Comparison of ENCODE assay signal across 30 mouse cellular contexts in genomic region chr6:120496544-120496943, GRCm38 (mm10). TPM values are rescaled to one million over a fixed set of nuclear protein-coding genes. Genes with fewer than 3 reads are reported as not detected.
DNase-seq lines count a peak whose midpoint lies in the region; ATAC-seq and TF ChIP-seq lines count a peak whose summit lies in the region.
"Had no signal": no experiment of that assay in that cellular context is flagged by ENCODE, and none has a peak within 500 bp of the region (broad histone marks: within the 10 kb centered on the region; RNA-seq: fewer than 3 reads in every experiment).

No protein-coding gene starts in this region.

- TF ChIP-seq CTCF in hindbrain, postnatal 0 days (IDR thresholded peaks at IDR 0.05; ENCODE audit: low read depth) = 0 out of 2 replicates have a peak, but pooled peaks have one; percentile 20
- no peak for TF ChIP-seq CTCF in midbrain, postnatal 0 days (IDR thresholded peaks at IDR 0.05)
- no peak for TF ChIP-seq CTCF in lung, adult 2 months (IDR thresholded peaks at IDR 0.05; ENCODE audit: insufficient read depth, low read length)

- no peak overlapping the region for H3K27ac ChIP-seq in hindbrain, postnatal 0 days
- no peak overlapping the region for H3K27ac ChIP-seq in hindbrain, embryonic 11.5 days (ENCODE audit: low read depth, low read length)
- H3K27ac ChIP-seq in midbrain, postnatal 0 days (ENCODE audit: low read depth, low read length) = no peak overlapping the region
- H3K27ac ChIP-seq in midbrain, embryonic 10.5 days (replicated peaks) = no peak overlapping the region
- H3K27ac ChIP-seq: forebrain, embryonic 10.5 days; forebrain, embryonic 13.5 days; heart, adult 2 months; heart, embryonic 10.5 days; heart, embryonic 13.5 days; hindbrain, embryonic 15.5 days had no signal

- 22% methylated on average over 3 of the region's 3 CpGs for WGBS in hindbrain, postnatal 0 days
- 74% methylated on average over 3 of the region's 3 CpGs for WGBS in hindbrain, embryonic 11.5 days
- 39% methylated on average over 3 of the region's 3 CpGs for WGBS in midbrain, postnatal 0 days
- 77% methylated on average over 3 of the region's 3 CpGs for WGBS in midbrain, embryonic 10.5 days
- 43% methylated on average over 3 of the region's 3 CpGs for WGBS in lung, adult 2 months

- no peak for TF ChIP-seq POLR2A in lung, adult 2 months (IDR thresholded peaks at IDR 0.05; ENCODE audit: borderline replicate concordance, extremely low read depth, low read depth, low read length)

- no peaks in the 10 kb centered on the region for H3K9me3 ChIP-seq in hindbrain, postnatal 0 days (ENCODE audit: low read length)
- peaks cover 4% of the 10 kb centered on the region; the same call in 1 of the 2 replicates for H3K9me3 ChIP-seq in hindbrain, embryonic 11.5 days (ENCODE audit: control insufficient read depth, low read length)
- H3K9me3 ChIP-seq in midbrain, postnatal 0 days (ENCODE audit: low read length) = no peaks in the 10 kb centered on the region
- H3K9me3 ChIP-seq in midbrain, embryonic 10.5 days (replicated peaks) = peaks cover 4% of the 10 kb centered on the region; the same call in 1 of the 2 replicates

- no peaks in the 10 kb centered on the region for H3K27me3 ChIP-seq in hindbrain, postnatal 0 days (ENCODE audit: insufficient read depth, low read length)
- H3K27me3 ChIP-seq in hindbrain, embryonic 11.5 days (ENCODE audit: control insufficient read depth, insufficient read depth, low read length) = peaks cover 14% of the 10 kb centered on the region
- H3K27me3 ChIP-seq in midbrain, postnatal 0 days (ENCODE audit: insufficient read depth, low read length) = no peaks in the 10 kb centered on the region
- peaks cover 33% of the 10 kb centered on the region for H3K27me3 ChIP-seq in midbrain, embryonic 10.5 days (ENCODE audit: low read depth, poor library complexity, severe bottlenecking)
- H3K27me3 ChIP-seq: hindbrain, embryonic 15.5 days had no signal

- no peak overlapping the region for H3K9ac ChIP-seq in hindbrain, postnatal 0 days (replicated peaks; ENCODE audit: low read length)
- H3K9ac ChIP-seq in hindbrain, embryonic 11.5 days (ENCODE audit: low read depth, low read length) = no peak overlapping the region
- H3K9ac ChIP-seq in midbrain, postnatal 0 days (replicated peaks; ENCODE audit: low read length, poor library complexity, severe bottlenecking) = no peak overlapping the region
- H3K9ac ChIP-seq: forebrain, embryonic 13.5 days; heart, embryonic 13.5 days; hindbrain, embryonic 15.5 days had no signal

- H3K4me3 ChIP-seq in hindbrain, postnatal 0 days (ENCODE audit: low read length) = no peak overlapping the region
- H3K4me3 ChIP-seq in hindbrain, embryonic 11.5 days (ENCODE audit: low read depth, low read length) = no peak overlapping the region
- no peak overlapping the region for H3K4me3 ChIP-seq in midbrain, postnatal 0 days (ENCODE audit: low read depth, low read length)
- no peak overlapping the region for H3K4me3 ChIP-seq in midbrain, embryonic 10.5 days
- H3K4me3 ChIP-seq in lung, adult 2 months (replicated peaks; ENCODE audit: extremely low read depth, low read depth, low read length) = no peak overlapping the region
- H3K4me3 ChIP-seq: forebrain, embryonic 10.5 days; forebrain, embryonic 13.5 days; heart, adult 2 months; heart, embryonic 10.5 days; heart, embryonic 13.5 days; hindbrain, embryonic 15.5 days had no signal

- DNase-seq in cerebellum, postnatal 14 days = peak; percentile 24 to 56
- DNase-seq in cerebellum, adult 18-20 months = no peak
- peak; percentile 70 for DNase-seq in hindbrain, postnatal 0 days (ENCODE audit: low spot score)
- DNase-seq in hindbrain, embryonic 11.5 days (ENCODE audit: low spot score) = no peak
- peak; percentile 75 for DNase-seq in midbrain, postnatal 0 days (ENCODE audit: low spot score)
- DNase-seq in midbrain, embryonic 10.5 days (ENCODE audit: low spot score) = no peak
- peak; percentile 54 for DNase-seq in MN1 (ENCODE audit: low spot score)
- DNase-seq in lung, adult 2 months = no peak
- DNase-seq: adrenal gland, adult 2 months; adrenal gland, postnatal 14 days; B cell, adult 2 months; cerebellum, adult 11-12 months; cerebellum, adult 9-10 months; gastrocnemius, postnatal 10 days; gastrocnemius, postnatal 36 days; heart, adult 2 months; heart, postnatal 14 days; heart, postnatal 4 days had no signal

- H3K4me2 ChIP-seq in hindbrain, postnatal 0 days (ENCODE audit: low read depth, low read length) = no peak overlapping the region
- H3K4me2 ChIP-seq in hindbrain, embryonic 11.5 days (replicated peaks; ENCODE audit: low read depth, low read length) = no peak overlapping the region
- no peak overlapping the region for H3K4me2 ChIP-seq in midbrain, postnatal 0 days (ENCODE audit: low read depth, low read length, poor library complexity, severe bottlenecking)
- H3K4me2 ChIP-seq: forebrain, embryonic 13.5 days; heart, embryonic 13.5 days; hindbrain, embryonic 15.5 days had no signal

- no peak for ATAC-seq in hindbrain, postnatal 0 days
- no peak for ATAC-seq in hindbrain, embryonic 11.5 days (ENCODE audit: low FRiP score)
- no peak for ATAC-seq in midbrain, postnatal 0 days (ENCODE audit: low FRiP score)
- ATAC-seq: forebrain, embryonic 13.5 days; forebrain, embryonic 16.5 days; inflammation-experienced regulatory T-cells, adult 6 months; intestine, embryonic 16.5 days had no signal

- H3K4me1 ChIP-seq in hindbrain, postnatal 0 days (ENCODE audit: insufficient read depth, low read length) = peaks cover 5% of the 10 kb centered on the region
- peaks cover 11% of the 10 kb centered on the region for H3K4me1 ChIP-seq in hindbrain, embryonic 11.5 days (replicated peaks; ENCODE audit: control insufficient read depth, insufficient read depth, low read length)
- peaks cover 5% of the 10 kb centered on the region for H3K4me1 ChIP-seq in midbrain, postnatal 0 days (ENCODE audit: insufficient read depth, low read length)
- peaks cover 32% of the 10 kb centered on the region for H3K4me1 ChIP-seq in midbrain, embryonic 10.5 days
- no peaks in the 10 kb centered on the region for H3K4me1 ChIP-seq in lung, adult 2 months (ENCODE audit: control insufficient read depth, insufficient read depth, low read length)

- no peaks in the 10 kb centered on the region for H3K36me3 ChIP-seq in hindbrain, postnatal 0 days (ENCODE audit: insufficient read depth, low read length)
- no peaks in the 10 kb centered on the region for H3K36me3 ChIP-seq in hindbrain, embryonic 11.5 days (ENCODE audit: control insufficient read depth, insufficient read depth, low read length)
- no peaks in the 10 kb centered on the region for H3K36me3 ChIP-seq in midbrain, postnatal 0 days (ENCODE audit: insufficient read depth, low read length)
- no peaks in the 10 kb centered on the region for H3K36me3 ChIP-seq in midbrain, embryonic 10.5 days
- H3K36me3 ChIP-seq: forebrain, embryonic 10.5 days; G1E; heart, embryonic 10.5 days; heart, embryonic 13.5 days; hindbrain, embryonic 15.5 days had no signal

RNA-seq across cellular contexts. Expression of gene Tmem121b, which starts 2.9 kb away (rescaled TPM):
- total RNA-seq in hindbrain, postnatal 0 days (2014; rRNA removed) = 25.9 and 31.9 TPM in 2 replicates
- polyA plus RNA-seq in hindbrain, postnatal 0 days (2015; fragmentation: Nextera tagmentation; extraction: Ambion mirVana) = 2.3 and 2.5 TPM in 2 replicates
- 1.0 and 1.8 TPM in 2 replicates for polyA plus RNA-seq in hindbrain, embryonic 11.5 days (2014; fragmentation: Nextera tagmentation; extraction: Ambion mirVana)
- 27.2 and 30.5 TPM in 2 replicates for total RNA-seq in midbrain, postnatal 0 days (2014; rRNA removed)
- 2.5 and 2.7 TPM in 2 replicates for polyA plus RNA-seq in midbrain, postnatal 0 days (2015; fragmentation: Nextera tagmentation; extraction: Ambion mirVana)
- 0.49 and 0.79 TPM in 2 replicates for polyA plus RNA-seq in midbrain, embryonic 10.5 days (2016; fragmentation: Nextera tagmentation; extraction: Ambion mirVana)
- 2.3 and 2.8 TPM in 2 replicates for polyA plus RNA-seq in lung, adult 2 months (2012; rRNA removed)
- total RNA-seq: CH12.LX; gastrocnemius, adult 18-20 months; gastrocnemius, postnatal 36 days; granulocyte monocyte progenitor cell, adult 5-6 weeks; heart, adult 2 months had no signal
- polyA plus RNA-seq: G1E; heart, adult 2 months had no signal

RNA-seq across cellular contexts. Expression of gene Il17ra, which starts 33.5 kb away (rescaled TPM):
- 7.8 and 10.6 TPM in 2 replicates for total RNA-seq in hindbrain, postnatal 0 days (2014; rRNA removed)
- polyA plus RNA-seq in hindbrain, postnatal 0 days (2015; fragmentation: Nextera tagmentation; extraction: Ambion mirVana) = 5.8 and 7.0 TPM in 2 replicates
- polyA plus RNA-seq in hindbrain, embryonic 11.5 days (2014; fragmentation: Nextera tagmentation; extraction: Ambion mirVana) = 2.8 and 5.4 TPM in 2 replicates
- 2.1 and 4.9 TPM in 2 replicates for total RNA-seq in midbrain, postnatal 0 days (2014; rRNA removed)
- 2.0 and 2.3 TPM in 2 replicates for polyA plus RNA-seq in midbrain, postnatal 0 days (2015; fragmentation: Nextera tagmentation; extraction: Ambion mirVana)
- polyA plus RNA-seq in midbrain, embryonic 10.5 days (2016; fragmentation: Nextera tagmentation; extraction: Ambion mirVana) = 4.8 and 5.1 TPM in 2 replicates
- 26.4 and 36.4 TPM in 2 replicates for polyA plus RNA-seq in lung, adult 2 months (2012; rRNA removed)

RNA-seq across cellular contexts. Expression of gene Hdhd5, which starts 34.6 kb away (rescaled TPM):
- total RNA-seq in hindbrain, postnatal 0 days (2014; rRNA removed) = 38.2 and 38.9 TPM in 2 replicates
- polyA plus RNA-seq in hindbrain, postnatal 0 days (2015; fragmentation: Nextera tagmentation; extraction: Ambion mirVana) = 19.1 and 19.8 TPM in 2 replicates
- 12.9 and 13.8 TPM in 2 replicates for polyA plus RNA-seq in hindbrain, embryonic 11.5 days (2014; fragmentation: Nextera tagmentation; extraction: Ambion mirVana)
- total RNA-seq in midbrain, postnatal 0 days (2014; rRNA removed) = 35.2 and 39.3 TPM in 2 replicates
- polyA plus RNA-seq in midbrain, postnatal 0 days (2015; fragmentation: Nextera tagmentation; extraction: Ambion mirVana) = 14.0 and 16.6 TPM in 2 replicates
- polyA plus RNA-seq in midbrain, embryonic 10.5 days (2016; fragmentation: Nextera tagmentation; extraction: Ambion mirVana) = 21.0 and 21.6 TPM in 2 replicates
- 17.0 and 17.7 TPM in 2 replicates for polyA plus RNA-seq in lung, adult 2 months (2012; rRNA removed)

Comparison
In these comparisons a context has a peak if more than half of its experiments do, and no peak if none do; other contexts are left out.
1. DNase-seq: peak in cerebellum, postnatal 14 days (2 of 2), hindbrain, postnatal 0 days (single experiment), midbrain, postnatal 0 days (single experiment) and MN1 (single experiment); none in cerebellum, adult 18-20 months (0 of 2), hindbrain, embryonic 11.5 days (single experiment), midbrain, embryonic 10.5 days (single experiment) and lung, adult 2 months (single experiment).